Mouse (Mus musculus): ENCODE measurements around the gene Abcb10.
"Not testable (repeated sequence)": the region's sequence is repeated elsewhere in the genome, so short reads cannot be mapped to it uniquely, and the experiment has no call there.

The Abcb10 gene

GRCm38 (mm10) chr8:123980239-123980638 lies 2.7 kb downstream of the Abcb10 start:
- DNase-seq (ENCODE audit: low read depth), result no peak

GRCm38 (mm10) chr8:123978926-123979325 lies 4.0 kb downstream of the Abcb10 start:
- DNase-seq (ENCODE audit: low read depth), result no peak

DNA sequence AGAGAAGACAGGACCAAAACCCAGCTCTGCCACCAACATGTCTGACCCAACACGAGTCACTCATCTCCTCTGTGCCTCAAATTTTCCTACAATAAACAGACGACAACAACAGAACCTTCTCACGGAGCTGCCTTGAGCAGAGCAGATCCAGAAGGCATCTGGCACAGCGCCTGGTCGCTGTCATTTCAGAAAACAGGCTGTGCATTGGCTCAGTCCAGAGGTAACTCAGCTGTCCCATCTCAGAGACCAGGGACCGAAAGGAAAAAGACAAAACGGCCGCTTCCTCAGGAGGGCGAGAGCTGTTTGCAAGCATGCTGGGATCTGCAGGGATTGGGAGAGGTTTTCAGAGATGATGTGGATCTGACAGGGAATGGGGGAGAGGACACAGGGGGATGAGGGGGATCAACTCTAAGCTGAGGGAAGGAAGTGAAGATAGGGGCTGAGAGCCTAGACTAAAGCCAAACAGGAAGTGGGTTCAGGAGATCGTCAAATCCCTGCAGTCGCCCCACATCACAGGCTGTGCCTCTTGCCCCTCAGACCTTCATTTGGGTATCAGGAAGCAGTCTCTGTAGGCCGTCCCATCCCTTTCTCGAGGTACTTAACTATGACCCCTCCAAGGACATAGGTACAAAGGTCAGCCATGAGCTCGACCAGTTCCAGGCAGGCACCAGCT lies 4.6 kb downstream of the Abcb10 start:
- no peak for DNase-seq (ENCODE audit: low read depth)

GRCm38 (mm10) chr8:123977499-123977898 lies 5.4 kb downstream of the Abcb10 start:
- no peak for DNase-seq (ENCODE audit: low read depth)

DNA sequence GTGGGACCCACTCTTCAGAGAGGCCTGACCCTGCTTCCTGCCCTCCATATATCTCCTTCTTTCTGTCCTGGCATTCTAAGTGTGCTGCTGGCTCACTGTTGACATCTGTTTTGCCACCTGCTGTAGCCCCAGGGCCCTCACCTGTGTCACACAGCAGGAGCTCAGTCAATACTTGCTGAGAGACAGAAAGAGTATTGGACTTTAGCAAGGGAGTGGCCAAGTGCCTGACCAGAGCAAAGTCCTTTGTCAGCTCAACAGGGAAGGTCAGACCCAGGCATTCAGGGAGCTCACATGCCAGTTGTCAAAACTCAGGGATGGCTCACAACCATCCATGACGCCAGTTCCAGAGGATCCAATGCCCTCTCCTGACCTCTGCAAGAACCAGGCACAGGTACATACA lies 9.4 kb downstream of the Abcb10 start:
- DNase-seq (ENCODE audit: low read depth), result no peak

DNA sequence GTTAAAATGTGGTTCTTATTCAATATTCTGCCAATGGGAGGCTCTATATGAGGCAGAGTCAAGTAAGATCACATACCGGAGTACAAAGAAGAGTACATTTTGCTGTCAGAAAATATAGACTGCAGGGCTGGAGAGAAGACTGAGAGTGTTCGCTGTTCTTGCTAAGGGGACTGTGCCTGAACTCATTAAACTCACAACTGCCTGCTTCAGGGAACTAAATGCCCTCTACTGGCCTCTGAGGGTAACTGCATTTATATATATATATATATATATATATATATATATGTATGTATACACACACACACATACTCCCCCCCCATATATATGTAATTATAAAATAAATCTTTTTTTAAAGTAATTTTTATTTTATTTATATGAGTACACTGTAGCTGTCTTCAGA lies 16.0 kb downstream of the Abcb10 start:
- no peak for DNase-seq (ENCODE audit: low read depth)

DNA sequence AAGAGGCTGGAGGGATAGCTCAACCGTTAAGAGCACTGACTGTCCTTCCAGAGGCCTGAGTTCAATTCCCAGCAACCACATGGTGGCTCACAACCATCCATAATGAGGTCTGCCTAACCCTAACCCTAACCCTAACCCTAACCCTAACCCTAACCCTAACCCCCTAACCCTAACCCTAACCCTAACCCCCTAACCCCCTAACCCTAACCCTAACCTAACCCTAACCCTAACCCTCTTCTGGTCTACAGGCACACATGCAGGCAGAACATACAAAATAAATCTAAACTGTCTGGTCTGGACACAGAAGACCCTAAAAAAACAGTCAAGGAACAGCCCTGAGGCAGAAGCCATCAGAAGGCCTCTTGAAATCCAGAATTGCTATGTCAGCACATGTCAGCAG lies 21.6 kb downstream of the Abcb10 start:
- no peak for DNase-seq (ENCODE audit: low read depth)

GRCm38 (mm10) chr8:123960556-123960955 lies 22.4 kb downstream of the Abcb10 start:
- DNase-seq (ENCODE audit: low read depth), result not testable (repeated sequence)

GRCm38 (mm10) chr8:123960056-123960455 lies 22.9 kb downstream of the Abcb10 start:
- no peak for DNase-seq (ENCODE audit: low read depth)

GRCm38 (mm10) chr8:123959473-123959872 lies 23.4 kb downstream of the Abcb10 start:
- DNase-seq (ENCODE audit: low read depth), result no peak

GRCm38 (mm10) chr8:123958130-123958529 lies 24.8 kb downstream of the Abcb10 start:
- no peak for DNase-seq (ENCODE audit: low read depth)

DNA sequence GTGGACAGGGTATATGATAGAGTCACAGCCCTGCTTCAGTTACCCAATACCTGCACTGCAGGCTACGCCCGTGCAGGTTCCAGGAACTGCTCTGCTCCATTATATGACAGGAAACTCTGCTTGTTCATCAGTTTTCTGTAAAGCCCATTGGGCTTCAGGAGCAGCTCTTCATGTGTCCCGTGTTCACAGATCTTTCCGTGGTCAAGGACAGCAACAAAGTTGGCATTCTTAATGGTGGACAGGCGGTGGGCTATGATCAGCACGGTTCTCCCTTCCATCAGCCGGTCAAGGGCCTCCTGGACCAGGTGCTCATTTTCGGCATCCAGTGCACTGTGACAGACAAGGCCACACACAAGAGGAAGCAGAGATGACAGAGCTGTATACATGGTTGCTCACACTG lies 28.7 kb downstream of the Abcb10 start:
- DNase-seq (ENCODE audit: low read depth), result no peak

DNA sequence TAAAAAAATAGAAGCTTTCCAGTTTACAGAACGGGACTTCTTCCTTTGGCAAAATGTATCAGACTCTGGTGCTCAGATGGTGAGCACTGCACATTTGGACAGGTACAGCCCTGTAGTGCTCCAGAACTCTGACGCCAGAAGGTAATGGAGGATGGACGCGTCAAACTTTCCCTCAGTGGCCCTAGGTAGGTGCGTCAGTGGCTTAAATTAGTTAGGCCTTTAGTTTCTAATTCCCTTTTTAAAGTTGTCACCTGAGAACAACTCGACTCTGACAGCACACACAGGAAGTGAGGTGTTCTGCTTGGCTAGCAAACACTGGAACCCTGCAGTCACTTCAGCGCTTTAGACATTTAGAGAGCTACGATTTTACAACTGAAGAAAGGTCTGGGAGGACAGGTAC lies 29.2 kb downstream of the Abcb10 start:
- no peak for DNase-seq (ENCODE audit: low read depth)

DNA sequence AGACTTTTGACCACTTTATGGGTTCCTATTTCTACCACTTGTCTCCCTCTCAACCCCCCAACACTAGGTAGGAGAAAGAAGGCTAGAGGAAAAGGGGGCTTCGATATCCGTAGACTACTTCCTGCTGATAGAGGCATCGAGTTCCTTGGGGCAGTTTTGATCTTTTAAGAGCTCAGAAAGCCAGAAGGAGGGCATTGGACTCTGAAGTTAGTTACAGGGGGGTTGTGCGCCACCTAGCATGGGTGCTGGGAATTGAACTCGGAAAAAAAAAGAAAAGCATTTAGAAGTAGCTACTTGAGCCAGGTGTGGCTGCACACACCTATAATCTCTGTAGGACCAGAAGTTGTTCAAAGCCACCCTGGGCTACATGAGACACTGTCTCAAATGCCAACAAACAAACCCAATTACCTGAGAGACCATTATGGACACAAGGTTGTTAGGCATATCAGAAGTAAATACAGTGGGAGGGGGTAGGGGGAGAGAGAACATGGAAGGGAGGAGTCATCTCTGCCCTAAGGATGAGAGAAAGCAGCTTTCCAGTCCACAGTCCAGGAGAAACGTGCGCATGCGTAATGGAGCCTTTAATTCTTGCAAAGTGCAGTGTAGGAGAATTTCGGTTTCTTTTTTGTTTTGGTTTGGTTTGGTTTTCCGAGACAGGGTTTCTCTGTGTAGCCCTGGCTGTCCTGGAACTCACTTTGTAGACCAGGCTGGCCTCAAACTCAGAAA lies 32.7 kb downstream of the Abcb10 start:
- DNase-seq (ENCODE audit: low read depth), result peak; percentile 55

GRCm38 (mm10) chr8:123949686-123949986 lies 33.3 kb downstream of the Abcb10 start:
- no peak for DNase-seq (ENCODE audit: low read depth)

- DNase-seq (ENCODE audit: low read depth), result peak; percentile 93
Observed at GRCm38 (mm10) chr8:123948942-123949685, 33.8 kb downstream of the Abcb10 start, which contains the start of gene Nup133. Gene Nup133 (minus strand): TSS chr8:123949265.

GRCm38 (mm10) chr8:123929026-123929425 lies 53.9 kb downstream of the Abcb10 start:
- no peak for DNase-seq (ENCODE audit: low read depth)

GRCm38 (mm10) chr8:123925671-123926070 lies 57.3 kb downstream of the Abcb10 start:
- no peak for DNase-seq (ENCODE audit: low read depth)

GRCm38 (mm10) chr8:123924719-123925118 lies 58.2 kb downstream of the Abcb10 start:
- peak; percentile 79 for DNase-seq (ENCODE audit: low read depth)

- DNase-seq (ENCODE audit: low read depth), result no peak
Observed at GRCm38 (mm10) chr8:123914635-123915034, 68.3 kb downstream of the Abcb10 start.

- DNase-seq (ENCODE audit: low read depth), result no peak
Observed at GRCm38 (mm10) chr8:123912265-123912664, 70.7 kb downstream of the Abcb10 start.

DNA sequence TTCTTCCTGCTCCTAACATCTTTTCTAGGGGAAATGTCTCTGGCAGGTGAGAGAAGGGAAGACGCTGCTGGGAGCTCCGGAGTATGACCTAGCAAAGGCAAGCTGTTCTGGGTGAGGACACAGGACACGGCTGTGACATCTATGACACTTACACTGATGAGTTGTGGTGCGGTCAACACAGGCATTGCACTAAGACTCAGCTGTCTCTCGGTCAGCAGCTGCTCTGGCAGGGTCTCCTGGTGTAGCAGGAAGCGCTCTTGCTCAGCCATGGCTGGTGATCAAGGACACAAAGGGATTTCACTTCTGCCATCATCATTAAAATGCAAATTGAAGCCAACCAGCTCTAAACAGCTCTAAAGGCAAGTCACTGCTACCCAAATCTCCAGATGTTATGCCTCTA lies 75.3 kb downstream of the Abcb10 start:
- no peak for DNase-seq (ENCODE audit: low read depth)

GRCm38 (mm10) chr8:123902653-123903052 lies 80.3 kb downstream of the Abcb10 start:
- no peak for DNase-seq (ENCODE audit: low read depth)

Data from fibroblast of lung, adult 2 months (primary cell).